Mouse (Mus musculus): ENCODE data around the gene Zfp36l2. TPM values are rescaled to one million over a fixed set of nuclear protein-coding genes. Genes with fewer than 3 reads are reported as not detected.
A peak's percentile ranks its signal among the peaks of the same experiment; 100 is the strongest.
"Not testable (repeated sequence)": the region's sequence is repeated elsewhere in the genome, so short reads cannot be mapped to it uniquely, and the experiment has no call there.

Gene Zfp36l2
- total RNA-seq, 4 experiments from 2014 or later = 23.9 to 30.9 (median 29.5) TPM

DNA sequence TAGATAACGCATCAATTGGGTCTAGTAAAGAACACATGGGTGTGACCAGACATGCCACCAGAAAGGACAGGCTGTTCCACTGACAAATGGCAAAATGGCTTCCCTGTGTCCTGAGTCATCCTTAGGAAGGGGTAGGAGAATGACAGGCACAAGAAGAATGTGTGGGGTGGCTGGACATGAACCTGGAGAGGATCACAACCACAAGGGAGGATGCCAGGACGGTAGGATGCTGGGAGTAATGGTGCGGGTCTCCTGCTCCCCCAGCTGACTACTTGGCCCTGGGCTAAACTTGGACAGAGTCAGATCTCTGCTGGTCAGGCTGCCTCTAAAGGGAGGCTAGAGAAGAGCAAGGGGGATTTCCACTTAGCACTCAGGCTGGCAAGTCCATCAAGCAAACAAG lies 8.1 kb upstream of the Zfp36l2 start:
- no peak for DNase-seq (ENCODE audit: low spot score in 2 of 2)

DNA sequence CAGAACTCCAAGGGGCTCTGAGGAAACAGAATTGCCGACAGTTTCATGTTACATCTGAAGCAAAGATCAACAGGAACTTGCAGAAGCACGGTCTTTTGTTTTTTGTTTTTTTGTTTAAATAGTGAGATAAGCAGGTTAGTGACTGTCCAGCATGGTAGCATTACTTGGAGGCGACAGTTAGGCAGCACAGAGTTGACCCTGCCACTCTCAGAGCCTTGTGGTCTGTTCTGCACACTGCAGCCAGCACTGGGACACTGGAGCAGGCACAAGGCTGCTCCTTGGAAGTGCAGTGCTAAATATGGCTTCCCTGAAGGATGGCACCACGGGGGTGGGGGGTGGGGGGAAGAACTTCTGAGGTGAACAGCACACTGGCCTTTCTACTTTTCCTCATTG lies 7.3 kb upstream of the Zfp36l2 start:
- DNase-seq (ENCODE audit: low spot score in 2 of 2) = no peak

- no peak for DNase-seq (ENCODE audit: low spot score in 2 of 2)
Observed at GRCm38 (mm10) chr17:84194282-84195002, 6.7 kb upstream of the Zfp36l2 start.

DNA sequence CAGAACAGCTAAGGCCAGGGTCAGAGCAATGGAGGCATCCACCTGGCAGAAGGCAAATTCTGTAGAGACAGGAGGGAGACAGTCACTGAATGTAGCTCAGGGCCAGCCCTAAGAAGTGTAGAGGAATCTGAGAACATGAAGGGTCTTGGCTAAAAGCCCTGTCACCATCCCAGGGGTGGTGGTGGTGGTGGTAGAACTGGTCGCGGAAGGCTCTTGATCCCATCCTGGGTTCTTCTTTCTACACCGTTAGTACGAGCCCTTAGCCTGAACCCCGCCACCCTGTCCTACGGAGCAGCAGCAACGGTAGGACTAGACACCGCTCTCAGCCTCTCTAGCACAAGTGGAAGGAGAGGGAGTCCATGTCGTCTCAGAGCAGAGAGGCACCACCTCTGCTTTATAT lies 5.7 kb upstream of the Zfp36l2 start:
- DNase-seq (ENCODE audit: low spot score in 2 of 2) = no peak

DNA sequence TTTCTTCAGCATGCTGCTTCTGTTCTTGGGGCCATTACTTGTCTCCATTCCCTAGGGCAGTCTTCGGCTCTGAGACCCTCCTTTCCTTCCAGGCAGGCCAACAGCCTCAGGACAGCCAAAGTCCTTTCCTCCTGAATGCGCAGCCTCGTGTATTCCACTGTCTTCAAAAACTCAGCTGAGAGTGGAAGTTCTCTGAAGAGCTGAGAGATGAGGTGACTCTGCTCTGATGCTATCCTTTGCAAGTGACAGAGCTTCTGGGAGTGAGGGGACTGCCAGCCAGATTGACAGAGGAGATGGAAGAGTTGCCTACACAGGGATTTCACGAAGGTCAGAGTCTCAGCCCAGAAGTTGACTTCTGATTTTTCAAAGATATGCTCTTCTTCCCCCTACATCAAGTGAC lies 4.2 kb upstream of the Zfp36l2 start:
- no peak for DNase-seq (ENCODE audit: low spot score in 2 of 2)

- DNase-seq (ENCODE audit: low spot score in 2 of 2) = peak in 1 of 2 experiments; percentile 82
Observed at GRCm38 (mm10) chr17:84190885-84191284, 3.1 kb upstream of the Zfp36l2 start.

DNA sequence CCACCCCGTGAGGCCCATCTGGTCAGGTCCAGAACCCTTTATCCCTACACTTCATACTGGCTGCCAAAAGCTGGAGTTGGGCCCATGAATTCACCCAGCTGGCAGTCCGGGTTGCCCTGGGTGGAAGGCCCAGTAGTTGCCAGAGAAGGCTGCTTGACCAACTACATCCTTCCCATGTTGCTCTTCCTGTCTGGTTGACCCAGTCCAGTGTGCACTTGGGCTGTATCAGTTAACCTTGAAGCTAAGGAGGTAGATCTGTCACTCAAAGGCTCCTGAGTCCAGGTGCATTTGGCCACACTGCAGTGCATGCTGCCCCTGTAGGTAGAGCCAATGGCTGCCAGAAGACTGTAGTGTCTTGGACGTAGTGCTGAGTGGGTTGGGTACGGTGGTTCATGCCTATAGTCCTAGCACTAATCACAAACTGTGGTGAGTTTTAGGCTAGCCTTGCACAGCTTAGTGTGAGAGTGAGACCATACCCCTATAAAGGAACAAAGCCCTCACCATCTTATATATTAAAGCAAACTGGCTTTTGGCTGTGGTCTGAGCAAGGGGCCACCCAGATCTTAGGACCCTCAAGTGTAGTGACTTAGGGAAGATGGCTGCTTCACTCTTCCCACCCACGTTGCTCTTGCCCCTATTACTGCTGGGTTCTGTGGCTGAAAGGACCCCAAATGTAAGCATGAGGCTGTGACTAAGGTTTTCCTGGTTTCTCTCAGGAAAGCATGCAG lies 1.5 kb upstream of the Zfp36l2 start:
- DNase-seq (ENCODE audit: low spot score in 2 of 2) = no peak

- DNase-seq (ENCODE audit: low spot score in 2 of 2) = peak; percentile 84 to 87
Observed at GRCm38 (mm10) chr17:84188374-84188961, 721 bp upstream of the Zfp36l2 start.

- DNase-seq (ENCODE audit: low spot score in 2 of 2) = not testable (repeated sequence)
Observed at GRCm38 (mm10) chr17:84187264-84187663, 483 bp downstream of the Zfp36l2 start.

DNA sequence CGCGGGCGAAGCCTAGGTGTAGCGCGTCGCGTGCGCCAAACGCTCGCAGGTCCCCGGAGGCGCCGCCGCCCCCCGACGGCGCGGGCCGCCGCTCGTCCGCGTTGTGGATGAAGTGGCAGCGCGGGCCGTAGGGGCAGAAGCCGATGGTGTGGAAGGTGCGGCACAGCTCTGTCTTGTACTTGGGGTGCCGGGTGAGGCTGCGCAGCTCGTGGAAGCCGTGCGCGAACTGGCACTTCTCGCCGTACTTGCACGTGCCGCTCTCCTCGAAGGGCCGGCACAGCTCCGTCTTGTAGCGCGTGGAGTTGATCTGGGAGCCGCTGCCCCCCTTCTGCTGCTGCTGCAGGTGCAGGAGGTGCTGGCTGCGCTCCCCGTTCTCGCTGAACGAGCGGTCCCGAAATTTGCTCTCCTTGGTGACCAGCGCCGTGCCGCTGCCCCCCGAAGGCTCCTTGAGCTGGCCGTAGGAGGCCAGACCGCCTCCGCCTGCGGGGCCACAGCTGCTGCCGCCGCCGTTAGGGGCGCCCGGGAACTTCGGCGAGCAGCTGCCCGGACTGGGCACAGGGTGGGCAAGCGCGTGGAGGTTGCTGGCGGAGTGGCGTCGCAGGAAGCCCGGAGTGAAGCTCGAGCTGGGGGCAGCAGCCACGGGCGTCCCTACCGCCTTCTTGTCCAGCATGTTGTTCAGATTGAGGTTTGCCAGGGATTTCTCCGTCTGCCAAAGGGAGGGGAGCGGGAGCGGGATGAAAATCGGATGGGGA lies 1.1 kb downstream of the Zfp36l2 start:
- DNase-seq (ENCODE audit: low spot score in 2 of 2) = no peak

GRCm38 (mm10) chr17:84185581-84186450 lies 1.9 kb downstream of the Zfp36l2 start:
- no peak for DNase-seq (ENCODE audit: low spot score in 2 of 2)

GRCm38 (mm10) chr17:84185011-84185411 lies 2.7 kb downstream of the Zfp36l2 start:
- no peak for DNase-seq (ENCODE audit: low spot score in 2 of 2)

DNA sequence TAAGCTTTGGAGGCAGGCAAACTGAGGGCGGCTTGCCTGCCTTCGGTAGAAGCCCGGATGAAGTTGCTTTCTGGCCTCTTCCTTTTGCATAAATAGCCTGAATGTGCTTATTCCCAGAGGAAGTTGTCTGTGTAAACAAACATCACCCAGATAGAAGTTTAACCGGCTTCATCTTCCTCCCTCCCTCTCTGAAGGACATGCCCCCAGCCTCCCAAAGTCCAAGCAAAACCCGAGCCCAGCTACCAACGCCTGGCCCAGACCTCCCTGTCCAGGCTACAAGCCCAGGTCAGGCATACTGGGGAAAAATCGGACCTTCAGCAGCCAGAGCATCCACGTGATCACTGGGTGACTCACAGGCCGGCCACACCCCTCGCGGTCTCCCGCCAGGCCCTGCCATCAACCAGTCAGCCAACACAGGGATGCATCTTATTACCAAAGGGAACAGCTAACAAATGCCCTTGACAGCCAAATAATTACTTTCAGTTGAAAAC lies 4.4 kb downstream of the Zfp36l2 start:
- DNase-seq (ENCODE audit: low spot score in 2 of 2) = peak; percentile 74 to 83

GRCm38 (mm10) chr17:84182311-84183271 lies 5.2 kb downstream of the Zfp36l2 start:
- no peak for DNase-seq (ENCODE audit: low spot score in 2 of 2)

DNA sequence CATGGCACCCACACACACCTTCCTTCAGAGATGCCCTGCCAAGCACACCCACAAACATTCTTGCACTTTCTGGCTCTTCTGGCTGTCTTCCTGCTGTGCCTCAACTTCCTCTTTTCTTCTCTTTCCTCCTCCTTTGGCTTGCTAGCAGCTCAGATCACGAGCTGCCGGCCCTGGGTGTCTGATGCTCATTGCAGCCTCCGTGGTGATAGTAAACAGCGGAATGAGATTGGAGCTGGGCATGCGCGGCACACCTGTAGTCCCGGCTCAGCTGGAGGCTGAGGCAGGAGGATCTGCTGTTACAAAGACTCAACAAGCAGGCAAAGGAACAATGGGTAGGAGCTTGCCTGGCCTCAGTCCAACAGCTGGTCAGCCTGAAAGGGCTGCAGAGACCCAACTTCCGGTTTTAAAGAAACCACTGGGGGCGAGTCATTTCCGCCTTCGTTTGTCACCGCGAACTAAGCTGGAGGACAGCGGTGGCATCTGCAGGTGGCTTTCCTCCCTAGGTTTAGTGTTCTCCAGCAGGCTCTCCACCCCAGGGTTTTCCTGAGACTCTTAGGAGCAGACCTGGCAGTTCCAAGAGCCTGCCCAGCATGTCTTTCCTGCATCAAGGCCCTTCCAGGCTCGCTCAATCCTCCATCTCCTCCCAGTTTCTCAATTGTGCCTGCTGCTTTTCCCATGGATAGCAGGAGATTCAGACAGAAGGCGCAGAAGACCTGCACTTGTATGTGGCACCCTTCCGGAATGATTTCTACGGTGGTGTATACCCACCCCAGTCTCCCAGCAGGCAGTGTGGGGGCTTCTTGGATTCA lies 6.0 kb downstream of the Zfp36l2 start:
- no peak for DNase-seq (ENCODE audit: low spot score in 2 of 2)

DNA sequence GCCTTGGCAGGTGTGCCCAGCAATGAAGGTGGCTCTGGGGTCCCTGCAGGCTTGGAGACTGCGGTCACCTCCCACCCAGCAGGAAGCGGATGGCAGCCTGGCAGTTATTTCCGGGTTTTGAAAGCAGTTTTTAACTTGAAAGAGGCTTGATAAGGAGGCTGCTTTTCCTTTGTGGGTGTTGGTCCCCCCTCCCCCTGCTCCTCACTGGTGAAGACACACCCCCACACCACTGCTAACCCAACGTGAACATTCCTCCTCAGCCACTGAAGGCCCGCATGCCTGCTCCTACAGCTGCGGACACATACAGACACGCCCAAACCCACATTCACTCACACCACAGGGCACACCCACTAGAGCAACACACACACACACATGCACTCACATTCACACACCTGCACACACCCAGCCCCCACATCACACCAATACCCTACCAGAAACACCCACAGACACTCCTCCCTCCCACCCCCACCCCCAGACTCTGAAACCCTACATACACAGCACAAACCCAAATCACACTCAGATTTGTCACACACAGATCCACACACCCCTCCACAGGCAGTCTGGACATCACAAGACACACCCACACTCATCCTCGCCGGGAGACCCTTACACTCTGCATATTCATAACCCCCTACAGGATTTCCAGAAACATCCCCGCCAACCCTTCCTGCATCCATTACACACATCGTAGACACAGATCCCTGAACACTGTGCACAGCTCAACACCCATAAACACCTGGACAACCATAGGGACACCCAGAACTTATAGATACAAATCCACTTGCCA lies 6.8 kb downstream of the Zfp36l2 start:
- no peak for DNase-seq (ENCODE audit: low spot score in 2 of 2)

DNA sequence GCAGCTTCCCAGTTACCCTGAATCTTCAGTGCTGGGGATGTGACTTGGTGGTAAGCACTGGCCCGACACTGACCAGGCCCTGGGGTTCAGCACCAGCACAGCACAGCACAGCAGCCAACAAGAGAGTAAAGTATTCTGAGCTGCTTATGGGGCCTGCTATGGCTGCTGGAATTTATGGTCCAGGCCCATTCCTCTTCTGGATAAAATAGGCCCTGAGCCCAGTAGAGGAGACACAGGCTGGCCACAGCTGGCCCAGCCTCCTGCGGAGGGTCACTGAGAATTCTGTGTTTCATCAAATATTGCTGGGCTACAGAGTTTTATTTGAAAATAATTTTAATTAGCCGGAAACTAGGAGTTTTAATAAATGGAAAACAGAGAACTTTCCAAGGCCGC lies 7.8 kb downstream of the Zfp36l2 start:
- DNase-seq (ENCODE audit: low spot score in 2 of 2) = peak in 1 of 2 experiments; percentile 1
